ENCODE assay signal across 16 mouse cellular contexts in the genomic region with DNA sequence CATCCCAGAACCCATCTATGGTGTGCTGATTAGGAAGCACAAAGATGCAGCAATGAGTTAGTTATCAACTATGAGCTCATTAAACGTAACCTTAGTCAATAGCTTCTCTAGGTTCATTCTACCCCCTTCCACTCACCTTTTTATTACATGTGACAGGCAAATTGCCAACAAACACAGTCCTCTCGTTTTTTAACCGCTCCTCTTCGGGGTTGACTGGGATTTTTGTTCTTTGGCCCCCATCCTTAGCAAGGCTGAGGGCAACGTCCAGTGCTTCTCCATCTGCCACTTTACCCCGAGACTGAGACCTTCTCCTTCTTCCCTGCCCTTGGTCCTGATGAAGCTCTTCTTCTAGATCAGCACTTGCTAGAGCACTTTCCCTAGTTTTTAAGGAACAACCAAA.
"Had no signal": no experiment of that assay in that cellular context is flagged by ENCODE, and none has a peak within 500 bp of the region (broad histone marks: within the 10 kb centered on the region; RNA-seq: fewer than 3 reads in every experiment).

No protein-coding gene starts in this region.

- H3K9me3 ChIP-seq: limb, embryonic 10.5 days; limb, embryonic 13.5 days; liver, embryonic 15.5 days had no signal

- H3K27ac ChIP-seq: hindbrain, postnatal 0 days; layer of hippocampus, adult 2 months; limb, embryonic 10.5 days; limb, embryonic 13.5 days; liver, embryonic 15.5 days had no signal

- H3K4me2 ChIP-seq: limb, embryonic 13.5 days; liver, embryonic 11.5 days; liver, embryonic 15.5 days; midbrain, embryonic 11.5 days had no signal

- H3K9ac ChIP-seq: limb, embryonic 13.5 days; liver, embryonic 15.5 days had no signal

- DNase-seq: layer of hippocampus, adult 9-11 months; lung, adult 2 months; lung, postnatal 14 days; lung, postnatal 4 days; midbrain, embryonic 14.5 days; thymus, adult 18-20 months; thymus, postnatal 36 days had no signal

- H3K4me3 ChIP-seq: layer of hippocampus, adult 2 months; limb, embryonic 10.5 days; limb, embryonic 13.5 days; liver, embryonic 15.5 days had no signal

- H3K27me3 ChIP-seq: limb, embryonic 13.5 days; liver, embryonic 15.5 days had no signal

- ATAC-seq: hindbrain, postnatal 0 days; inflammation-experienced regulatory T-cells, adult 6 months; intestine, embryonic 16.5 days had no signal
